Mouse (Mus musculus) liver, embryonic 15.5 days (tissue): ENCODE measurements around the gene Gxylt1. TPM values are rescaled to one million over a fixed set of nuclear protein-coding genes. Genes with fewer than 3 reads are reported as not detected.
"Not testable (repeated sequence)": the region's sequence is repeated elsewhere in the genome, so short reads cannot be mapped to it uniquely, and the experiment has no call there.

Experiments used
- ATAC-seq: fragments of 200-750 bp; cut with Nextera tagmentation; 2 replicates; pipeline ENCODE4 v1.8.0; 2017; ENCODE audit warnings: moderate number of reproducible peaks, mild to moderate bottlenecking, moderate library complexity; ENCODE audit not compliant: insufficient read depth
- H3K27ac ChIP-seq: fragments of 300-500 bp; sonication (generic); replicated peaks from 2 replicates; pipeline ENCODE4 v1.5.1; 2015; ENCODE audit warnings: mild to moderate bottlenecking, inconsistent platforms
- H3K27me3 ChIP-seq: fragments of 300-500 bp; sonication (generic); 2 replicates; pipeline ENCODE4 v1.6.1; 2015; ENCODE audit warnings: mild to moderate bottlenecking, inconsistent platforms
- H3K36me3 ChIP-seq: fragments of 300-500 bp; sonication (generic); replicated peaks from 2 replicates; pipeline ENCODE4 v1.6.1; 2015; ENCODE audit warnings: moderate library complexity, mild to moderate bottlenecking, inconsistent platforms
- H3K4me1 ChIP-seq: fragments of 300-500 bp; sonication (generic); replicated peaks from 2 replicates; pipeline ENCODE4 v1.6.1; 2015; ENCODE audit warnings: inconsistent platforms
- H3K4me2 ChIP-seq: fragments of 300-500 bp; sonication (generic); 2 replicates; pipeline ENCODE4 v1.6.1; 2015; ENCODE audit warnings: moderate library complexity, mild to moderate bottlenecking, inconsistent platforms
- H3K4me3 ChIP-seq: fragments of 300-500 bp; sonication (generic); replicated peaks from 2 replicates; pipeline ENCODE4 v1.5.1; 2015; ENCODE audit warnings: mild to moderate bottlenecking, inconsistent platforms
- H3K9ac ChIP-seq: fragments of 300-500 bp; sonication (generic); 2 replicates; pipeline ENCODE4 v1.6.1; 2015; ENCODE audit warnings: moderate library complexity, mild to moderate bottlenecking, inconsistent platforms
- H3K9me3 ChIP-seq: fragments of 300-500 bp; sonication (generic); replicated peaks from 2 replicates; pipeline ENCODE4 v1.6.1; 2016; ENCODE audit warnings: inconsistent platforms
- WGBS: fragments of 180-500 bp; shearing (Covaris S2); methylation state at CpG from one replicate; pipeline ENCODE4 v1.1.7; 2015; ENCODE audit warnings: mixed read lengths; ENCODE audit not compliant: insufficient replicate concordance; 5-methylcytosine and 5-hydroxymethylcytosine counted together
- polyA plus RNA-seq: library from polyadenylated mRNA; unstranded; fragments of >200 nt; fragmentation: Nextera tagmentation; extraction: Ambion mirVana; gene quantifications from 2 replicates; pipeline ENCODE4 v1.2.1, GENCODE M21; 2015

The Gxylt1 gene
- polyA plus RNA-seq: 2.8 and 3.1 TPM in 2 replicates

DNA sequence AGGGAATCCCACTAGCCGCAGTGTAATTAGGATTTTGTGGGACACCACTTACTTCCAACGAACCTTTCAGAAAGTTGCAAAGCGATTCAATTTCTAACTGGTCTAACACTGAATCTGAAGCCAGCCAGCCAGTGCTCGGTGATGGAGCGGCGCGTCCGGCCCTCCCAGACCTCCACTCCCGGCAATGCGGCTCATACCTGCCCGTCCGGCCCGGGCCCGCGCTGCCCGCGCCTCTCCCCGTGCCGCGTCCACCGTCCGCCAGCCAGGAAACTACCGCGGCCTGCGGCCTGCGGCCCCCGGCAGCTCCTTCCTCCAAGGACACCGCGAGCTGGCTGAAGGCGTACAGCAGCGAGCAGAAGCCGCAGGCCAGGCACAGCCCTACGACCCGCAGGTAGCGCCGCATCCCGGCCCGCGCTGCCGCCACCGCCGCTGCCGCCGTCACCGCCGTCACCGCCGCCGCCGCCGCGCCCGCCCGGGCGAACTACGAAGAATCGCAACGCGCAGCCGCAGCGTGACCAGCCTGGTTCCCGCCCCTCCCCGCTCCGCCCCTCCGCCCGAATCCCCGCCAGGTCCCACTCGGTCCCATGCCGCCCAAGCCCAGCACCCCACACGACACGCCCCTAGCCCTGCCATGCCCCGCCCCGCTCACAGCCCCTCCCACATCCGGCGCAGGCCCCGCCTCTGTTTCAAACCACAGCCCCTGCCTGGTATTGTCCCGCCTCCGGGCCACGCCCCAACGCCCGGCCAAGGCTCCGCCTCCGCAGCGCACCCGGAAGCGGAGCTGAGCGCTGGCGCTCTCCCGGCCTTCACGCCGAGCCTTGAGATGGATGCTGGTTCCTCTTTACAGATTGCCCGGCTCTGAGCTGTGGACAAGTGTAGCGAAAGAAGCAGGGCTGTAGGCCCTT is at the start of gene Gxylt1:
TSS of gene Gxylt1 (minus strand) at position 501 of the 905 bp plus-strand sequence.
- peak; percentile 95 for ATAC-seq
- under 1% methylated on average over 90 of the region's 93 CpGs for WGBS
- no peaks in the 10 kb centered on the region for H3K9me3 ChIP-seq
- peaks cover 47% of the 10 kb centered on the region for H3K4me1 ChIP-seq
- H3K27me3 ChIP-seq: no peaks in the 10 kb centered on the region
- peak within 1 kb of the TSS; percentile 86 for H3K9ac ChIP-seq
- peaks cover 7% of the 10 kb centered on the region; the same call in 1 of the 2 replicates for H3K36me3 ChIP-seq
- peak within 1 kb of the TSS; percentile 89 for H3K4me2 ChIP-seq
- H3K27ac ChIP-seq: peak within 1 kb of the TSS; percentile 82
- peak within 1 kb of the TSS; percentile 79 for H3K4me3 ChIP-seq

DNA sequence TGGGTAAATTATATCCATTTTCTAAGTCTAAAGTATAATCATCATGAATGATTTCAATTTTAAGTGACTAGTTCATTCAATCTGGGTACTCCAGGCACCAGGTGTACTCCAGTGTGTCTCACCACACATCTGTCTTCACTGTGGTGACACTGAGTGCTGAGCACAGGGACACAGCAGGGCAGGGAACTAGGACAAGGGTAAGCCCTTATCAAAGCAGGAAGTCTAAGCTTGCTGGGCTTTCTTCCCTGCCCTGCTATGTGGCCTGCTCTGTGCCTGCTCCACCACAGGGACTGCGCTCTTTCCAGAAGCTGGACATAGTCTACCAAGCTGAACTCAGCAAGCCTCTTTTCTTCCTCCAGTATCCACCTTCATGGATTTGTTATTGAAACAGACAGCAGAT is 43.8 kb upstream of the Gxylt1 start:
- ATAC-seq: peak; percentile 63; the same call in 1 of the 2 replicates

GRCm38 (mm10) chr15:93310304-93310703 is 35.3 kb upstream of the Gxylt1 start:
- H3K36me3 ChIP-seq, H3K4me3 ChIP-seq, H3K27me3 ChIP-seq, H3K27ac ChIP-seq, H3K4me2 ChIP-seq, H3K4me1 ChIP-seq, H3K9me3 ChIP-seq, H3K9ac ChIP-seq, ATAC-seq: not testable (repeated sequence)
- WGBS: 86% methylated on average over 4 of the region's 4 CpGs

More for the DNA sequence above, 43.8 kb upstream of the Gxylt1 start:
- H3K9ac ChIP-seq: no peak overlapping the region
- H3K4me2 ChIP-seq: no peak overlapping the region
- H3K27me3 ChIP-seq: no peaks in the 10 kb centered on the region
- no peak overlapping the region for H3K27ac ChIP-seq
- H3K9me3 ChIP-seq: no peaks in the 10 kb centered on the region
- H3K4me3 ChIP-seq: no peak overlapping the region
- peaks cover 14% of the 10 kb centered on the region for H3K4me1 ChIP-seq
- WGBS: 52% methylated on average over 1 of the region's 1 CpGs
- 0 out of 2 replicates have a peak, but pooled peaks cover 3% of the 10 kb centered on the region for H3K36me3 ChIP-seq

GRCm38 (mm10) chr15:93298197-93298596 is 23.2 kb upstream of the Gxylt1 start:
- no peak overlapping the region for H3K4me2 ChIP-seq
- ATAC-seq: no peak
- whole genome bisulfite sequencing: 22% methylated on average over 2 of the region's 2 CpGs

DNA sequence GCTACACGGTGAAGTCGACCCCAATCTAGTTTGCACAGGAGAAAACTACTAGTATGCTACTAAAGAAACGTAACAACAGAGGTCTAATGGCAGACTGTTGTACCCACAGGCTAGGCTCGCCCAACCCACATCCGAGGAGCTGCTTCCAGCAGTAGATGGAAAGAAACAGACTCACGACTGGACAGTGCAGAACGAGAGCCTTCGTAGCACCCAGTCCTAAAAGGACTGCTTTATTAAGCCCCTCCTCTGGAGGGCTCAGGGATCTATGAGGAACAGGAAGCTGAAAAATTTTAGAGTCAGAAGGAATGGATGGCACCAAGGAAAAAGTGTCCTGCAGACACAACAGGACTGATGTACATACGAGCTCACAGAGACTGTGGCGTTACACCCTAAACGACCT is 19.5 kb upstream of the Gxylt1 start:
- Histone ChIP-seq H3K9ac (no peak overlapping the region), H3K27ac (0 out of 2 replicates have a peak overlapping the region, but pooled peaks have one; percentile 33), H3K27me3 (no peaks in the 10 kb centered on the region), H3K9me3 (no peaks in the 10 kb centered on the region), H3K4me1 (peaks cover 28% of the 10 kb centered on the region), H3K4me2 (no peak overlapping the region; the same call in 1 of the 2 replicates), H3K36me3 (0 out of 2 replicates have a peak, but pooled peaks cover 5% of the 10 kb centered on the region), H3K4me3 (no peak overlapping the region)
- no peak; the same call in 1 of the 2 replicates for ATAC-seq
- WGBS: 47% methylated on average over 11 of the region's 11 CpGs

More at GRCm38 (mm10) chr15:93298197-93298596, 23.2 kb upstream of the Gxylt1 start:
- Histone ChIP-seq H3K4me3 (no peak overlapping the region), H3K9me3 (no peaks in the 10 kb centered on the region), H3K27me3 (no peaks in the 10 kb centered on the region), H3K4me1 (peaks cover 26% of the 10 kb centered on the region), H3K9ac (no peak overlapping the region), H3K36me3 (no peaks in the 10 kb centered on the region), H3K27ac (0 out of 2 replicates have a peak overlapping the region, but pooled peaks have one; percentile 24)

DNA sequence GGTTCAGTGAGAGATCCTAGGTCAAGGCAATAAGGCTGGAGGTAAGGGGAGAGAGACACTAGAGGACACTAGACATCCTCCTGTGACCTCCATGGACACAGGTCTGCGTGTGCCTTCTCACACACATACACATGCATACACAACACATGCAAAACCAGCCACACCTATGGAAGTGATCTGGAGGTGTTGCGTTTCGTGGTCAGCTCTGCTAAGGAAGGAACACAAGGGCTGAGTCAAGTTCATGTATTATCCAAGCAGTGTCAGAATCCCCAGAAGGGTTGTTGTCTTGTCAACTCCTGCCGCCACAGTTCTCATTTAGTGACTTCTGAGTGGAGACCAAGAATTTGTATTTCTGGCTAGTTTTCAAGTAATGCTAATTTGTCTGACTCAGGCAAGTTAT is 13.3 kb upstream of the Gxylt1 start:
- Histone ChIP-seq H3K9me3 (no peaks in the 10 kb centered on the region), H3K4me2 (no peak overlapping the region), H3K36me3 (0 out of 2 replicates have a peak, but pooled peaks cover 12% of the 10 kb centered on the region), H3K9ac (no peak overlapping the region), H3K4me1 (peaks cover 43% of the 10 kb centered on the region), H3K27me3 (no peaks in the 10 kb centered on the region), H3K4me3 (no peak overlapping the region), H3K27ac (no peak overlapping the region)
- 80% methylated on average over 4 of the region's 4 CpGs for WGBS
- ATAC-seq: no peak

- WGBS: 48% methylated on average over 2 of the region's 2 CpGs
- Histone ChIP-seq H3K9me3 (no peaks in the 10 kb centered on the region), H3K4me1 (peaks cover 43% of the 10 kb centered on the region), H3K4me2 (no peak overlapping the region), H3K27ac (no peak overlapping the region), H3K36me3 (0 out of 2 replicates have a peak, but pooled peaks cover 12% of the 10 kb centered on the region), H3K27me3 (no peaks in the 10 kb centered on the region), H3K9ac (no peak overlapping the region), H3K4me3 (no peak overlapping the region)
- no peak for ATAC-seq
Observed at GRCm38 (mm10) chr15:93287628-93288027, 12.6 kb upstream of the Gxylt1 start.

GRCm38 (mm10) chr15:93285244-93285643 is 10.3 kb upstream of the Gxylt1 start:
- H3K4me2 ChIP-seq: peak overlapping the region; percentile 11; the same call in 1 of the 2 replicates
- H3K9ac ChIP-seq: no peak overlapping the region
- H3K4me1 ChIP-seq: peaks cover 43% of the 10 kb centered on the region
- H3K9me3 ChIP-seq: no peaks in the 10 kb centered on the region
- peak overlapping the region; percentile 42; the same call in 1 of the 2 replicates for H3K27ac ChIP-seq
- no peaks in the 10 kb centered on the region for H3K27me3 ChIP-seq
- 0 out of 2 replicates have a peak, but pooled peaks cover 18% of the 10 kb centered on the region for H3K36me3 ChIP-seq
- ATAC-seq: no peak
- WGBS: 70% methylated on average over 15 of the region's 15 CpGs
- H3K4me3 ChIP-seq: no peak overlapping the region

DNA sequence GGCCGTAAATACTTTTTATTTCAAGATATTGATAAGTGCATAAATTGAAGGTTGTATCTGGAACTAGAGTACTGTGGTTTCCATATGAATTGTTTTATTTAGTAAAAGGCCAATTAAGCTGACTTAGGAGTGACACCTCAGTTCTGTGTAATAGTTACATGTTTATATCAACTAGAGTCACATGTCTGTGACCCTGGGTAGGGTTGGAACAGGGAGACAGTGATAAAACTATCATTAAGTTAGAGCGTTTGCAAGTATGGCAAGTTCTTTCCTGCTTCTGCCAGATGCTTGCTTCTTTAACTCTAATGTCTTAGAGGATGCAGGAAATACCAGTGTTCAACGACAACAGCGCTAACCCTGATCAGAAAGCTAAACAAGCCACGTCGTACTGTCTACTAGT is 9.3 kb upstream of the Gxylt1 start:
- Histone ChIP-seq H3K27me3 (no peaks in the 10 kb centered on the region), H3K36me3 (0 out of 2 replicates have a peak, but pooled peaks cover 13% of the 10 kb centered on the region), H3K4me2 (peak overlapping the region; percentile 40), H3K4me3 (no peak overlapping the region), H3K9me3 (no peaks in the 10 kb centered on the region), H3K27ac (peak overlapping the region; percentile 75; the same call in 1 of the 2 replicates), H3K9ac (no peak overlapping the region), H3K4me1 (peaks cover 43% of the 10 kb centered on the region)
- WGBS: 43% methylated on average over 6 of the region's 6 CpGs
- ATAC-seq: peak; percentile 84

DNA sequence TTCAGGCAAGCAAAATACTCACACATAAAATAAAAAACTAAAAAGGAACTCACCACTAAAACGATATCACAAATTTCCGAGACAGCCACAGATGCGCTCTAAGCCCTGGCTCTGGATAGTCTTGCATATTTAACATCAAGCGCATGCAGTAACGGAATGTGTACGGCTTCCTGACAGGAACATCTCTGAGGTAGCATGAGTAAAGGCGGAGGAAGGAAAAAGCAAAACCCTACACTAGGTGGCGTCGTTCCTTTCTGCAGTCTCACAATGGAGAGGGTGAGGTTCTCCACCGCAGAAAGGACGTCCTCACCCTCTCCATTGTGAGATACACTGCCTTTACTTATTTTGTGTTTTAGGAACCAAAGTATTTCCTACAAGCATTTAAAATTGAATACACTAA is 8.4 kb upstream of the Gxylt1 start:
- H3K36me3 ChIP-seq: 0 out of 2 replicates have a peak, but pooled peaks cover 10% of the 10 kb centered on the region
- no peak overlapping the region for H3K9ac ChIP-seq
- H3K4me3 ChIP-seq: no peak overlapping the region
- ATAC-seq: no peak
- H3K27ac ChIP-seq: no peak overlapping the region
- H3K27me3 ChIP-seq: no peaks in the 10 kb centered on the region
- peaks cover 37% of the 10 kb centered on the region for H3K4me1 ChIP-seq
- WGBS: 64% methylated on average over 11 of the region's 11 CpGs
- H3K9me3 ChIP-seq: no peaks in the 10 kb centered on the region
- no peak overlapping the region for H3K4me2 ChIP-seq

- Histone ChIP-seq H3K27ac (peak overlapping the region; percentile 81), H3K4me1 (peaks cover 36% of the 10 kb centered on the region), H3K4me3 (peak overlapping the region; percentile 79), H3K4me2 (peak overlapping the region; percentile 89), H3K9ac (peak overlapping the region; percentile 60), H3K9me3 (no peaks in the 10 kb centered on the region), H3K27me3 (no peaks in the 10 kb centered on the region), H3K36me3 (0 out of 2 replicates have a peak, but pooled peaks cover 10% of the 10 kb centered on the region)
- WGBS: 6% methylated on average over 14 of the region's 14 CpGs
- ATAC-seq: no peak
Observed at GRCm38 (mm10) chr15:93276276-93276675, 1.3 kb upstream of the Gxylt1 start.
